ENCODE assay signal across 9 mouse cellular contexts in genomic region chr12:107960789-107961491, GRCm38 (mm10). TPM values are rescaled to one million over a fixed set of nuclear protein-coding genes. Genes with fewer than 3 reads are reported as not detected.
DNase-seq lines count a peak whose midpoint lies in the region; ATAC-seq lines count a peak whose summit lies in the region.
"Had no signal": no experiment of that assay in that cellular context is flagged by ENCODE, and none has a peak within 500 bp of the region (broad histone marks: within the 10 kb centered on the region; RNA-seq: fewer than 3 reads in every experiment).

No protein-coding gene starts in this region.

- no peak overlapping the region for H3K4me2 ChIP-seq in midbrain, embryonic 13.5 days (replicated peaks)
- H3K4me2 ChIP-seq in midbrain, embryonic 11.5 days: no peak overlapping the region
- H3K4me2 ChIP-seq in embryonic facial prominence, embryonic 13.5 days: peak overlapping the region; percentile 47
- peak overlapping the region; percentile 30 for H3K4me2 ChIP-seq in neural tube, embryonic 15.5 days

- no peaks in the 10 kb centered on the region for H3K36me3 ChIP-seq in midbrain, embryonic 13.5 days
- H3K36me3 ChIP-seq in midbrain, embryonic 11.5 days (ENCODE audit: control insufficient read depth, insufficient read depth, low read length): no peaks in the 10 kb centered on the region
- peaks cover 8% of the 10 kb centered on the region; the same call in 1 of the 2 replicates for H3K36me3 ChIP-seq in embryonic facial prominence, embryonic 13.5 days
- H3K36me3 ChIP-seq in neural tube, embryonic 15.5 days: no peaks in the 10 kb centered on the region
- H3K36me3 ChIP-seq: G1E had no signal

- ATAC-seq in midbrain, embryonic 13.5 days: peak; percentile 48; the same call in 1 of the 2 replicates
- ATAC-seq in midbrain, embryonic 11.5 days (ENCODE audit: low FRiP score): no peak
- ATAC-seq in embryonic facial prominence, embryonic 13.5 days (ENCODE audit: insufficient number of reproducible peaks, insufficient read depth, low FRiP score, low TSS enrichment, low read depth): peak; percentile 46
- ATAC-seq in neural tube, embryonic 15.5 days (ENCODE audit: low FRiP score): peak; percentile 24; the same call in 1 of the 2 replicates

- H3K4me1 ChIP-seq in midbrain, embryonic 13.5 days (replicated peaks): peaks cover 66% of the 10 kb centered on the region
- H3K4me1 ChIP-seq in midbrain, embryonic 11.5 days (ENCODE audit: control insufficient read depth, insufficient read depth, low read length): peaks cover 10% of the 10 kb centered on the region
- H3K4me1 ChIP-seq in embryonic facial prominence, embryonic 13.5 days: peaks cover 83% of the 10 kb centered on the region
- H3K4me1 ChIP-seq in neural tube, embryonic 15.5 days: peaks cover 59% of the 10 kb centered on the region

- intact Hi-C loops in heart, postnatal 25 days (cut with DNase I): no loop called here

- no peak overlapping the region for H3K9ac ChIP-seq in midbrain, embryonic 13.5 days (replicated peaks)
- H3K9ac ChIP-seq in midbrain, embryonic 11.5 days (ENCODE audit: low read length): no peak overlapping the region
- H3K9ac ChIP-seq in embryonic facial prominence, embryonic 13.5 days: no peak overlapping the region
- no peak overlapping the region for H3K9ac ChIP-seq in neural tube, embryonic 15.5 days (replicated peaks)

- H3K27ac ChIP-seq in midbrain, embryonic 13.5 days: peak overlapping the region; percentile 74
- no peak overlapping the region for H3K27ac ChIP-seq in midbrain, embryonic 11.5 days (ENCODE audit: low read depth, low read length)
- peak overlapping the region; percentile 81 for H3K27ac ChIP-seq in embryonic facial prominence, embryonic 13.5 days
- peak overlapping the region; percentile 28; the same call in 1 of the 2 replicates for H3K27ac ChIP-seq in neural tube, embryonic 15.5 days (replicated peaks)

- no peak overlapping the region for H3K4me3 ChIP-seq in midbrain, embryonic 13.5 days (replicated peaks)
- no peak overlapping the region for H3K4me3 ChIP-seq in midbrain, embryonic 11.5 days (ENCODE audit: low read depth, low read length)
- H3K4me3 ChIP-seq in embryonic facial prominence, embryonic 13.5 days: 0 out of 2 replicates have a peak overlapping the region, but pooled peaks have one; percentile 10
- no peak overlapping the region for H3K4me3 ChIP-seq in neural tube, embryonic 15.5 days (replicated peaks)

- WGBS in midbrain, embryonic 13.5 days: 48% methylated on average over 12 of the region's 12 CpGs
- 68% methylated on average over 12 of the region's 12 CpGs for WGBS in midbrain, embryonic 11.5 days
- WGBS in embryonic facial prominence, embryonic 13.5 days: 20% methylated on average over 12 of the region's 12 CpGs
- WGBS in large intestine, adult 2 months: 12% methylated on average over 12 of the region's 12 CpGs
- whole genome bisulfite sequencing in neural tube, embryonic 15.5 days: 18% methylated on average over 12 of the region's 12 CpGs

- no peaks in the 10 kb centered on the region for H3K27me3 ChIP-seq in midbrain, embryonic 13.5 days
- no peaks in the 10 kb centered on the region for H3K27me3 ChIP-seq in midbrain, embryonic 11.5 days (ENCODE audit: control insufficient read depth, insufficient read depth, low read length)
- H3K27me3 ChIP-seq in embryonic facial prominence, embryonic 13.5 days: no peaks in the 10 kb centered on the region
- no peaks in the 10 kb centered on the region for H3K27me3 ChIP-seq in neural tube, embryonic 15.5 days (replicated peaks)

- DNase-seq in midbrain, embryonic 11.5 days (ENCODE audit: low spot score, missing footprints): no peak
- peak; percentile 16 for DNase-seq in heart, postnatal 25 days (ENCODE audit: low spot score)
- DNase-seq in large intestine, adult 2 months (ENCODE audit: low read depth, low spot score): peak; percentile 58
- no peak for DNase-seq in frontal cortex, postnatal 25 days (ENCODE audit: low spot score in 2 of 2)
- no peak for DNase-seq in cerebellum, postnatal 10 days

- H3K9me3 ChIP-seq in midbrain, embryonic 13.5 days: no peaks in the 10 kb centered on the region
- H3K9me3 ChIP-seq in midbrain, embryonic 11.5 days (ENCODE audit: control insufficient read depth, low read length): no peaks in the 10 kb centered on the region
- no peaks in the 10 kb centered on the region for H3K9me3 ChIP-seq in embryonic facial prominence, embryonic 13.5 days
- no peaks in the 10 kb centered on the region for H3K9me3 ChIP-seq in neural tube, embryonic 15.5 days (replicated peaks)

RNA-seq across cellular contexts. Expression of gene Bcl11b, which starts 42.5 kb away (rescaled TPM):
- polyA plus RNA-seq in midbrain, embryonic 13.5 days (2015; fragmentation: Nextera tagmentation; extraction: Ambion mirVana): 19.2 and 27.0 TPM in 2 replicates
- polyA plus RNA-seq in midbrain, embryonic 11.5 days (2014; fragmentation: Nextera tagmentation; extraction: Ambion mirVana): 4.5 and 6.3 TPM in 2 replicates
- polyA plus RNA-seq in embryonic facial prominence, embryonic 13.5 days (2015; fragmentation: Nextera tagmentation; extraction: Ambion mirVana): 35.7 and 40.6 TPM in 2 replicates
- 1 to 10 TPM; 1.1 to 1.6 TPM for total RNA-seq in heart, postnatal 25 days (2021)
- polyA plus RNA-seq in large intestine, adult 2 months (2012; rRNA removed): 6.4 and 14.1 TPM in 2 replicates
- 21.6 and 22.2 TPM in 2 replicates for polyA plus RNA-seq in neural tube, embryonic 15.5 days (2015; fragmentation: Nextera tagmentation; extraction: Ambion mirVana)
- polyA plus RNA-seq: G1E had no signal

Comparison
In these comparisons a context has a peak if more than half of its experiments do, and no peak if none do; other contexts are left out.
1. H3K4me2 ChIP-seq: peak in embryonic facial prominence, embryonic 13.5 days (single experiment) and neural tube, embryonic 15.5 days (single experiment); none in midbrain, embryonic 13.5 days (single experiment) and midbrain, embryonic 11.5 days (single experiment).
2. DNase-seq: peak in heart, postnatal 25 days (single experiment) and large intestine, adult 2 months (single experiment); none in midbrain, embryonic 11.5 days (single experiment), frontal cortex, postnatal 25 days (0 of 2) and cerebellum, postnatal 10 days (0 of 2).